ENCODE assay signal across 19 mouse cellular contexts in genomic region chr6:40135716-40136115, GRCm38 (mm10).
A peak's percentile ranks its signal among the peaks of the same experiment; 100 is the strongest.
DNase-seq lines count a peak whose midpoint lies in the region; ATAC-seq and TF ChIP-seq lines count a peak whose summit lies in the region.
"Had no signal": no experiment of that assay in that cellular context is flagged by ENCODE, and none has a peak within 500 bp of the region (broad histone marks: within the 10 kb centered on the region; RNA-seq: fewer than 3 reads in every experiment).

No protein-coding gene starts in this region.

- 74% methylated on average over 6 of the region's 6 CpGs for WGBS in midbrain, postnatal 0 days
- 77% methylated on average over 6 of the region's 6 CpGs for WGBS in midbrain, embryonic 13.5 days

- no peaks in the 10 kb centered on the region for H3K27me3 ChIP-seq in midbrain, postnatal 0 days (ENCODE audit: insufficient read depth, low read length)
- H3K27me3 ChIP-seq in midbrain, embryonic 13.5 days, result no peaks in the 10 kb centered on the region
- H3K27me3 ChIP-seq: embryonic facial prominence, embryonic 15.5 days; heart, embryonic 12.5 days; hindbrain, embryonic 13.5 days had no signal

- TF ChIP-seq CTCF in layer of hippocampus, adult 2 months (conservative IDR thresholded peaks at IDR 0.05), result peak; percentile 41
- TF ChIP-seq CTCF in midbrain, postnatal 0 days (IDR thresholded peaks at IDR 0.05), result peak; percentile 25; the same call in 1 of the 2 replicates

- intact Hi-C loops in heart, postnatal 25 days (cut with DNase I), result no loop called here

- no peaks in the 10 kb centered on the region for H3K9me3 ChIP-seq in midbrain, postnatal 0 days (ENCODE audit: low read length)
- no peaks in the 10 kb centered on the region for H3K9me3 ChIP-seq in midbrain, embryonic 13.5 days
- H3K9me3 ChIP-seq: embryonic facial prominence, embryonic 15.5 days; forebrain, embryonic 10.5 days; heart, embryonic 12.5 days; hindbrain, embryonic 13.5 days had no signal

- no peak overlapping the region for H3K4me3 ChIP-seq in layer of hippocampus, adult 2 months
- H3K4me3 ChIP-seq in midbrain, postnatal 0 days (ENCODE audit: low read depth, low read length), result no peak overlapping the region
- no peak overlapping the region for H3K4me3 ChIP-seq in midbrain, embryonic 13.5 days (replicated peaks)
- H3K4me3 ChIP-seq: embryonic facial prominence, embryonic 15.5 days; erythroblast, embryonic 14.5 days; forebrain, embryonic 10.5 days; heart, embryonic 12.5 days; hindbrain, embryonic 13.5 days had no signal

- H3K27ac ChIP-seq in layer of hippocampus, adult 2 months, result no peak overlapping the region
- no peak overlapping the region for H3K27ac ChIP-seq in midbrain, postnatal 0 days (ENCODE audit: low read depth, low read length)
- H3K27ac ChIP-seq in midbrain, embryonic 13.5 days, result no peak overlapping the region
- H3K27ac ChIP-seq: embryonic facial prominence, embryonic 15.5 days; forebrain, embryonic 10.5 days; hindbrain, embryonic 13.5 days had no signal

- H3K4me1 ChIP-seq in midbrain, postnatal 0 days (ENCODE audit: insufficient read depth, low read length), result peaks cover 9% of the 10 kb centered on the region
- H3K4me1 ChIP-seq in midbrain, embryonic 13.5 days (replicated peaks), result peaks cover 28% of the 10 kb centered on the region
- H3K4me1 ChIP-seq: embryonic facial prominence, embryonic 15.5 days; heart, embryonic 12.5 days had no signal

- ATAC-seq in midbrain, postnatal 0 days (ENCODE audit: low FRiP score), result no peak
- no peak for ATAC-seq in midbrain, embryonic 13.5 days
- ATAC-seq: forebrain, embryonic 14.5 days had no signal

- H3K9ac ChIP-seq in midbrain, postnatal 0 days (replicated peaks; ENCODE audit: low read length, poor library complexity, severe bottlenecking), result no peak overlapping the region
- no peak overlapping the region for H3K9ac ChIP-seq in midbrain, embryonic 13.5 days (replicated peaks)
- H3K9ac ChIP-seq: embryonic facial prominence, embryonic 15.5 days; heart, embryonic 12.5 days; hindbrain, embryonic 13.5 days had no signal

- H3K36me3 ChIP-seq in midbrain, postnatal 0 days (ENCODE audit: insufficient read depth, low read length), result no peaks in the 10 kb centered on the region
- H3K36me3 ChIP-seq in midbrain, embryonic 13.5 days, result no peaks in the 10 kb centered on the region
- H3K36me3 ChIP-seq: embryonic facial prominence, embryonic 15.5 days; forebrain, embryonic 10.5 days; heart, embryonic 12.5 days; hindbrain, embryonic 13.5 days had no signal

- H3K4me2 ChIP-seq in midbrain, postnatal 0 days (ENCODE audit: low read depth, low read length, poor library complexity, severe bottlenecking), result no peak overlapping the region
- H3K4me2 ChIP-seq in midbrain, embryonic 13.5 days (replicated peaks), result no peak overlapping the region
- H3K4me2 ChIP-seq: embryonic facial prominence, embryonic 15.5 days; heart, embryonic 12.5 days; hindbrain, embryonic 13.5 days had no signal

- DNase-seq in heart, adult 11 months, result peak; percentile 72
- DNase-seq in heart, postnatal 25 days (ENCODE audit: low spot score), result no peak
- no peak for DNase-seq in layer of hippocampus, adult 2 months (ENCODE audit: low spot score in 2 of 2)
- no peak for DNase-seq in layer of hippocampus, adult 8-10 months (ENCODE audit: low spot score in 2 of 2)
- no peak for DNase-seq in midbrain, postnatal 0 days (ENCODE audit: low spot score)
- DNase-seq: adrenal gland, adult 2 months; adrenal gland, postnatal 25 days; cerebellum, adult 18-20 months; cerebellum, adult 9-11 months; cerebellum, postnatal 36 days; gastrocnemius, postnatal 14 days; heart, postnatal 36 days had no signal
